Mouse (Mus musculus) hindbrain, postnatal 0 days (tissue): ENCODE measurements around the gene Nol10. TPM values are rescaled to one million over a fixed set of nuclear protein-coding genes. Genes with fewer than 3 reads are reported as not detected.
A peak's percentile ranks its signal among the peaks of the same experiment; 100 is the strongest.

ENCODE experiments used
- ATAC-seq: fragments of 200-750 bp; cut with Nextera tagmentation; 2 replicates; pipeline ENCODE4 v1.8.0; 2017; ENCODE audit warnings: mild to moderate bottlenecking, moderate TSS enrichment, moderate library complexity
- DNase-seq: peaks from one replicate; pipeline ENCODE4 v3.0.0-alpha.2; 2015; ENCODE audit warnings: low spot score
- H3K27ac ChIP-seq: fragments of 300-500 bp; sonication (generic); 2 replicates; pipeline ENCODE4 v1.5.1; 2014; ENCODE audit warnings: mild to moderate bottlenecking
- H3K27me3 ChIP-seq: fragments of 300-500 bp; sonication (generic); 2 replicates; pipeline ENCODE4 v1.6.1; 2014; ENCODE audit warnings: low read length, mixed read lengths; ENCODE audit not compliant: insufficient read depth
- H3K36me3 ChIP-seq: fragments of 300-500 bp; sonication (generic); 2 replicates; pipeline ENCODE4 v1.6.1; 2014; ENCODE audit warnings: low read length, mixed read lengths; ENCODE audit not compliant: insufficient read depth
- H3K4me1 ChIP-seq: fragments of 300-500 bp; sonication (generic); 2 replicates; pipeline ENCODE4 v1.6.1; 2014; ENCODE audit warnings: antibody characterized with exemption, low read length, mixed read lengths; ENCODE audit not compliant: insufficient read depth
- H3K4me2 ChIP-seq: fragments of 300-500 bp; sonication (generic); 2 replicates; pipeline ENCODE4 v1.6.1; 2014; ENCODE audit warnings: low read depth, mild to moderate bottlenecking, low read length, moderate library complexity, mixed read lengths
- H3K4me3 ChIP-seq: fragments of 300-500 bp; sonication (generic); 2 replicates; pipeline ENCODE4 v1.5.1; 2014; ENCODE audit warnings: low read length
- H3K9ac ChIP-seq: fragments of 300-500 bp; sonication (generic); replicated peaks from 2 replicates; pipeline ENCODE4 v1.6.1; 2014; ENCODE audit warnings: mild to moderate bottlenecking, low read length, moderate library complexity, mixed read lengths
- H3K9me3 ChIP-seq: fragments of 300-500 bp; sonication (generic); 2 replicates; pipeline ENCODE4 v1.6.1; 2016; ENCODE audit warnings: low read length, mixed read lengths
- CTCF ChIP-seq: IDR thresholded peaks from 2 replicates; pipeline ENCODE4 v1.5.1; 2016; ENCODE audit warnings: antibody characterized with exemption, control low read depth, low read depth
- WGBS: fragments of 180-500 bp; shearing (Covaris S2); extraction: QIAGEN DNeasy Blood & Tissue Kit; methylation state at CpG from one replicate; pipeline ENCODE4 v1.1.7; 2014; 5-methylcytosine and 5-hydroxymethylcytosine counted together
- polyA plus RNA-seq: library from polyadenylated mRNA; unstranded; fragments of >200 nt; fragmentation: Nextera tagmentation; extraction: Ambion mirVana; gene quantifications from 2 replicates; pipeline ENCODE4 v1.2.1, GENCODE M21; 2015
- total RNA-seq: library from RNA; depleted of rRNA; stranded (reverse); fragments of >200 nt; gene quantifications from 2 replicates; pipeline ENCODE4 v1.2.3, GENCODE M21; 2014

The Nol10 gene
- total and polyA plus RNA-seq, 2 experiments from 2014 or later: 7.1 to 12.0 TPM

DNA sequence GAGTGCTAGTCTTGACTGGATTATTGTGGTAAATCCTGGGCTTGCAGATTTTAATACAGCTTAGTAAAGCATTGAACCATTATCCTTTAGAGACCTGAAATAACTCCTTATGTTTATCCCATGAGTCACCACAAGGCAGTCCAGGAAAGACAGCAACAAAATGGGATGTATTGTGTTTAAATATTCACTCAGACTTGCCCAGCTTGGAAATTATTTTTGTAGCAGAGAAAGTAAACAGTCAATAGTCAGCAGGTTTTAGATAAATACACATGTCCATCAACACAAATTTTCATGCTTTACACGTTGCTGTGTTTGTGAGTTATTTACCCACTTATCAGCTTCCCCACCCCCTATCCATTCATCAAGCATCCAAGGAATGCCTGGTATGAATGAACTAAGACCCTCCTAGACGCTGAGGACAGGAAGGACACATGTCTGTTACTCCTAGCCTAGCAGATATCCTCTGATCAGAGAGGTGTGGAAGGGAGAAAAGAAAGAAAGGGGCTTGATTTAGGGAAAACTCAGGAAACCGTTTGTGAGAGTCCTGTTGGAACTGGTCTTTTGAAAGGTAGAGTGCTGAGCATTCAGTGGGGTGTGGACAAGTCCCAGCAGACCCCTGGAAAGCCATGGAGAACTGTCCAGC is 72.0 kb downstream of the Nol10 start:
- no peak overlapping the region for H3K27ac ChIP-seq
- 50% methylated on average over 3 of the region's 3 CpGs for WGBS
- no peak overlapping the region for H3K4me2 ChIP-seq
- H3K36me3 ChIP-seq: peaks cover 26% of the 10 kb centered on the region
- no peak overlapping the region for H3K9ac ChIP-seq
- no peak for TF ChIP-seq CTCF
- no peak for DNase-seq
- H3K4me3 ChIP-seq: no peak overlapping the region
- H3K27me3 ChIP-seq: no peaks in the 10 kb centered on the region
- ATAC-seq: no peak
- no peaks in the 10 kb centered on the region for H3K4me1 ChIP-seq
- H3K9me3 ChIP-seq: no peaks in the 10 kb centered on the region

DNA sequence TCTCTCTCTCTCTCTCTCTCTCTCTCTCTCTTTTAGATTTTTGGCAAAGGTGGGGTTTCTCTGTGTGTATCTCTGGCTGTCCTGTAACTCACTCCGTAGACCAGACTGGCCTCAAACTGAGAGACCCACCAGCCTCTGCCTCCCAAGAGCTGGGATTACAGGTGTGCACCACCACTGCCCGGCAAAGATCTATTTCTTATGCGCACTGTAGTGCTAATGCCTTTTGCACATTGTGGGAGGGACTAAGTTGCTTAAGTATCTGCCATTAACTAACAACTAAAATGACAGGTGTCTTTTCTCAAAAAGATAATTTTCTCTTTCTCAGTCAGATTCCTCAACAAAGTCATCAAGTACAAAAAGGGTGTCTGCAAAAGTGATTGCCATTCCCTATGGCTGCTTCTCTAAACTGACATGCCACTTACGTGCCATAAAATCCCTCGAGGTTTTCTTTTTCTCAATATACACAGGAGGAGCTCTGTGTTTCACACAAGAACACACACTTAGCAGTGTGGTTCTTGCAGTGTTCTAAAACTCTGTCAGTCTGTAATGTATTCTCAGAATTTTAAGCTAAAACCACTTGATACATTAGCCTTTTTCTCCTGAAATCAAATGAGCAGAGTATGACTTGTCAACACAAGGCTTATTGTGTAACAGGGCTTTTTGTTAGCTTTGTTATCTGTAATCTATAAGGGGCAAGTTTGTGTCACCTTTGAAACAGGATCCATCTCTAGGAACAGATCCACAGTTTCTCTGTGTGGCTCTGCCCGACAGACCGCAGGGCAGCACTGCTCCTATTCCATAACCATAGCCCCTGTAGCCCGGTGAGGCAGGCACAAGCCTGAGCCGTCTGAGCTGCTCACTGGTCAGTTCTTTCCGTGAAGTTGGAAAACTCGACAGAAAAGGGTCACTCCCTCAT is 77.3 kb downstream of the Nol10 start:
- H3K4me3 ChIP-seq: no peak overlapping the region
- no peak for TF ChIP-seq CTCF
- no peak overlapping the region for H3K27ac ChIP-seq
- peaks cover 7% of the 10 kb centered on the region for H3K36me3 ChIP-seq
- no peaks in the 10 kb centered on the region for H3K4me1 ChIP-seq
- no peak overlapping the region for H3K4me2 ChIP-seq
- DNase-seq (no peak), ATAC-seq (no peak)
- H3K27me3 ChIP-seq: no peaks in the 10 kb centered on the region
- no peaks in the 10 kb centered on the region for H3K9me3 ChIP-seq
- WGBS: 84% methylated on average over 11 of the region's 11 CpGs
- no peak overlapping the region for H3K9ac ChIP-seq

GRCm38 (mm10) chr12:17426735-17427134 is 78.5 kb downstream of the Nol10 start:
- Histone ChIP-seq H3K4me1 (no peaks in the 10 kb centered on the region), H3K9me3 (no peaks in the 10 kb centered on the region), H3K4me2 (no peak overlapping the region), H3K27ac (no peak overlapping the region), H3K27me3 (no peaks in the 10 kb centered on the region), H3K9ac (no peak overlapping the region), H3K36me3 (peaks cover 4% of the 10 kb centered on the region), H3K4me3 (no peak overlapping the region)
- DNase-seq: no peak
- ATAC-seq: peak; percentile 47; the same call in 1 of the 2 replicates
- 53% methylated on average over 3 of the region's 3 CpGs for WGBS
- no peak for TF ChIP-seq CTCF

DNA sequence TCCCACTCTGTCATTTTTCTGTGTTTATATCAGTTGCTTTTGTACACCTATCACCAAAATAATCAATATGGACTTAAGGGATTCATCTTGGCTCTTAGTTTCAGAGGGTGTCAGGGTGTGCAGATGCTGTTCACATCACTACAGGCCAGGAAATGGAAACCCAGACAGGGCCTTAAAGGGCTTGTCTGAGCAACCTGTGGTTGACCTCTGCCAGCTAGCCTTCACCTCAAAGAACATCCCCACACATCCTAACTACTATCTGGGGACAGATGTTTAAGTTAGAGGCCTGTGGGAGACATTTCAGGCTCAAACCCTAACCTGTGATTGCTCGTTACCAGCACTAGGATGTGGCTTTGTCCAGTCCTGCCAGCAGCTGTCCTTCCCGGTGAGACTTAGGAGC is 82.3 kb downstream of the Nol10 start:
- Histone ChIP-seq H3K9me3 (no peaks in the 10 kb centered on the region), H3K36me3 (no peaks in the 10 kb centered on the region; the same call in 1 of the 2 replicates), H3K4me2 (no peak overlapping the region), H3K27me3 (no peaks in the 10 kb centered on the region), H3K4me3 (no peak overlapping the region), H3K9ac (no peak overlapping the region), H3K27ac (no peak overlapping the region), H3K4me1 (no peaks in the 10 kb centered on the region)
- no peak for DNase-seq
- 87% methylated on average over 2 of the region's 2 CpGs for WGBS
- TF ChIP-seq CTCF: no peak
- ATAC-seq: no peak

- Histone ChIP-seq H3K9ac (no peak overlapping the region), H3K27ac (no peak overlapping the region), H3K27me3 (no peaks in the 10 kb centered on the region), H3K4me3 (no peak overlapping the region), H3K36me3 (no peaks in the 10 kb centered on the region), H3K4me2 (no peak overlapping the region), H3K4me1 (no peaks in the 10 kb centered on the region), H3K9me3 (no peaks in the 10 kb centered on the region)
- no peak for ATAC-seq
- no peak for DNase-seq
- WGBS: 80% methylated on average over 5 of the region's 5 CpGs
- TF ChIP-seq CTCF: no peak
These were observed 82.9 kb downstream of the Nol10 start for GRCm38 (mm10) chr12:17431166-17431565.

DNA sequence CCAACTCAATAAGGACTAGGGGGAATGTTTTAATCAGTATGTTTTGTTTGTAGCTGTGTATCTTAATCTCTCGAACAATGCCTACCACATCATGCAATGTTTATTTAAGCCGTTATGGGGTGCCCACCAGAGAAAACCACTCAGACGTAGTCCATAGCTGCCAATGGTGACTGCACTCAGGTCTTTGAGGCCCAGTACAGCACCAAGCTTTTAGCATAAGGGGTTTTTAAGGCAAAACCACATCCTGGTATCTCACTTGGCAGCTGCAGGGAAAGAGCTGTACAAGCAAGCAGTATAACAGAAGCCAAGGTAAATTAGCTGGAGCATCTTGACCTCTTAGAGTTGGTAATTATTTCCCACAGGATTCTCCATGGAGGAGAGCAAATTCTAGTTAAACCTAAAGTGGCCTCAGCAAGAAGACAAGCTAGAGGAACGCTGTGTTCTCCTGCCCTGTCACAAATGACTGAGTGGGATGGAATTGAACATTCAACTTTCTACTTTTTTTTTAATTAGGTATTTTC is 83.6 kb downstream of the Nol10 start:
- Histone ChIP-seq H3K4me3 (no peak overlapping the region), H3K27ac (no peak overlapping the region), H3K27me3 (no peaks in the 10 kb centered on the region), H3K4me1 (no peaks in the 10 kb centered on the region), H3K36me3 (no peaks in the 10 kb centered on the region), H3K9me3 (no peaks in the 10 kb centered on the region), H3K4me2 (no peak overlapping the region), H3K9ac (no peak overlapping the region)
- TF ChIP-seq CTCF: no peak
- ATAC-seq: no peak
- 84% methylated on average over 4 of the region's 4 CpGs for WGBS
- no peak for DNase-seq

GRCm38 (mm10) chr12:17433712-17434111 is 85.5 kb downstream of the Nol10 start:
- Histone ChIP-seq H3K4me3 (no peak overlapping the region), H3K4me2 (no peak overlapping the region), H3K27me3 (no peaks in the 10 kb centered on the region), H3K9me3 (no peaks in the 10 kb centered on the region), H3K9ac (no peak overlapping the region), H3K36me3 (no peaks in the 10 kb centered on the region), H3K4me1 (no peaks in the 10 kb centered on the region), H3K27ac (no peak overlapping the region)
- ATAC-seq (no peak), DNase-seq (no peak)
- WGBS: 93% methylated on average over 4 of the region's 4 CpGs
- no peak for TF ChIP-seq CTCF
